Mouse (Mus musculus) stomach, postnatal 0 days (tissue): ENCODE measurements at regions not wholly inside any gene's neighbourhood (a gene's known extent, or its start where the extent isn't known, plus 50 kb on each side); places are given as distances from the start of the nearest gene placed in this dataset.

Experiments used
- CTCF ChIP-seq: IDR thresholded peaks from 2 replicates; pipeline ENCODE4 v1.5.1; 2016; ENCODE audit warnings: antibody characterized with exemption, low read depth, mild to moderate bottlenecking, moderate library complexity
- EP300 ChIP-seq: optimal IDR thresholded peaks from 2 replicates; pipeline ENCODE3; 2016; ENCODE audit warnings: antibody characterized with exemption

DNA sequence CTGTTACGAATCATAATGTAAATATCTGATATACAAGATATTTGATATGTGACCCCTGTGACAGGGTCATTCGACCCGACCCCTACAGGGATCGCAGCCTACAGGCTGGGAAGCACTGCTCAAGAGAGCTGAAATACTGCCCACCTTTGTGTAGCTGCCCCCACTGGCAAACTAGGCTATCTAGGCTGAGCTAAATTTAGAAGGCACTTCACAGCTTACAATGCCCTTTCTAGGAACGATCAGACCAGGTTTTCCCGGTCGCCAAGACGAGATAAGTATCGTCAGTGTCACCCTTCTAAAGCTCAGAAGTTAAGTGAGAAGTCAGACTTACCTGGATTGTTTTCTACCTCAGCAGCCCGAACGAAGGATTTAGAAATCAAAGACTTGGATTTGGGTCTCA is 71.9 kb upstream of the Ptgfrn start:
- TF ChIP-seq CTCF (no peak), EP300 (no peak)
